Mouse (Mus musculus) embryonic fibroblast, embryonic 13.5 days (primary cell): ENCODE measurements around the gene Olfr1231.

Experiments used
- CTCF ChIP-seq: IDR thresholded peaks from 2 replicates; pipeline ENCODE4 v1.5.1; 2011; ENCODE audit warnings: mild to moderate bottlenecking, control low read depth, low read length, moderate library complexity, borderline replicate concordance; ENCODE audit not compliant: insufficient read depth
- POLR2A ChIP-seq: IDR thresholded peaks from 2 replicates; pipeline ENCODE4 v1.6.1; 2011; ENCODE audit warnings: low read depth, mild to moderate bottlenecking, control low read depth, low read length, moderate library complexity

DNA sequence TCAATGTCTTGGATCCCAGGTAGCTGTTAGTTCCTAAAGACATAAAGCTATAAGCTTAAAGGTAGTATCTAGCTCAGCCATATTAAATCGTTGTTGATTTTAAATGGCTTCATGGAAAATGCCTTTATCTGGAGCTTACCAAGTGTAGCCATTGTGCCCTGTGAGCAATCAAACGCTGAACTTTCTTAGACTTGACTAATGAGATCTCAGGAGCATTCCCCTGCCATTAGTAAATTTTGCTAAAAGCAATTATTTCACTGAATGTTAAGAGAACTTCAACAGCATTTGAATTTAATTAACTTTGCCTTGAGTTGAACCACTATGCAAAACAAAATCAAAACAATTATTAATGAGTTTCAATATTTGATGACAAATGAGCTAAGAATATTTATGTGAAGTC is at the start of gene Olfr1231:
- no peak for TF ChIP-seq CTCF
- TF ChIP-seq POLR2A, result no peak
